Mouse (Mus musculus) forebrain, embryonic 14.5 days (tissue): ENCODE data around the gene Macc1. TPM values are rescaled to one million over a fixed set of nuclear protein-coding genes. Genes with fewer than 3 reads are reported as not detected.

Experiments
- ATAC-seq: fragments of 200-750 bp; cut with Nextera tagmentation; 2 replicates; pipeline ENCODE4 v1.8.0; 2017; ENCODE audit warnings: mild to moderate bottlenecking, moderate library complexity
- DNase-seq: peaks from one replicate; pipeline ENCODE4 v3.0.0-alpha.2; 2015; ENCODE audit warnings: low spot score
- H3K27ac ChIP-seq: fragments of 300-500 bp; sonication (generic); 2 replicates; pipeline ENCODE4 v1.5.1; 2014; ENCODE audit warnings: low read depth, mild to moderate bottlenecking, control low read depth, low read length, moderate library complexity
- H3K27me3 ChIP-seq: fragments of 300-500 bp; sonication (generic); replicated peaks from 2 replicates; pipeline ENCODE4 v1.6.1; 2014; ENCODE audit warnings: low read length, control low read depth, mixed read lengths; ENCODE audit not compliant: control insufficient read depth, insufficient read depth
- H3K36me3 ChIP-seq: fragments of 300-500 bp; sonication (generic); 2 replicates; pipeline ENCODE4 v1.6.1; 2014; ENCODE audit warnings: low read length, control low read depth; ENCODE audit not compliant: control insufficient read depth, insufficient read depth
- H3K4me1 ChIP-seq: fragments of 300-500 bp; sonication (generic); 2 replicates; pipeline ENCODE4 v1.6.1; 2014; ENCODE audit warnings: antibody characterized with exemption, low read length, control low read depth; ENCODE audit not compliant: control insufficient read depth, insufficient read depth
- H3K4me2 ChIP-seq: fragments of 300-500 bp; sonication (generic); 2 replicates; pipeline ENCODE4 v1.6.1; 2014; ENCODE audit warnings: mild to moderate bottlenecking, control low read depth, low read length
- H3K4me3 ChIP-seq: fragments of 300-500 bp; sonication (generic); 2 replicates; pipeline ENCODE4 v1.5.1; 2014; ENCODE audit warnings: low read depth, low read length, control low read depth
- H3K9ac ChIP-seq: fragments of 300-500 bp; sonication (generic); 2 replicates; pipeline ENCODE4 v1.6.1; 2014; ENCODE audit warnings: mild to moderate bottlenecking, low read length, control low read depth, moderate library complexity
- H3K9me3 ChIP-seq: fragments of 300-500 bp; sonication (generic); replicated peaks from 2 replicates; pipeline ENCODE4 v1.6.1; 2016; ENCODE audit warnings: low read length, control low read depth, mixed read lengths; ENCODE audit not compliant: control insufficient read depth
- whole genome bisulfite sequencing: fragments of 180-500 bp; shearing (Covaris S2); extraction: QIAGEN DNeasy Blood & Tissue Kit; methylation state at CpG from one replicate; pipeline ENCODE4 v1.1.7; 2014; 5-methylcytosine and 5-hydroxymethylcytosine counted together
- polyA plus RNA-seq: library from polyadenylated mRNA; unstranded; fragments of >200 nt; fragmentation: Nextera tagmentation; extraction: Ambion mirVana; gene quantifications from 2 replicates; pipeline ENCODE4 v1.2.1, GENCODE M21; 2014

Macc1 gene
- polyA plus RNA-seq, 1 experiment from 2014 or later: not detected

GRCm38 (mm10) chr12:119402273-119402672 is 88.2 kb downstream of the Macc1 start:
- Histone ChIP-seq H3K27me3 (no peaks in the 10 kb centered on the region), H3K4me3 (no peak overlapping the region), H3K9ac (no peak overlapping the region), H3K36me3 (no peaks in the 10 kb centered on the region), H3K4me2 (no peak overlapping the region), H3K4me1 (no peaks in the 10 kb centered on the region), H3K27ac (no peak overlapping the region), H3K9me3 (no peaks in the 10 kb centered on the region)
- DNase-seq (no peak), ATAC-seq (no peak)
- WGBS: 100% methylated on average over 1 of the region's 1 CpGs

GRCm38 (mm10) chr12:119402796-119403195 is 88.7 kb downstream of the Macc1 start:
- Histone ChIP-seq H3K27ac (no peak overlapping the region), H3K9me3 (no peaks in the 10 kb centered on the region), H3K36me3 (no peaks in the 10 kb centered on the region), H3K4me2 (no peak overlapping the region), H3K4me1 (no peaks in the 10 kb centered on the region), H3K4me3 (no peak overlapping the region), H3K9ac (no peak overlapping the region), H3K27me3 (no peaks in the 10 kb centered on the region)
- 30% methylated on average over 3 of the region's 3 CpGs for WGBS
- ATAC-seq (no peak), DNase-seq (no peak)

- H3K4me3 ChIP-seq: no peak overlapping the region
- H3K27ac ChIP-seq: no peak overlapping the region
- no peaks in the 10 kb centered on the region for H3K27me3 ChIP-seq
- no peak for DNase-seq
- no peak overlapping the region for H3K4me2 ChIP-seq
- ATAC-seq: no peak
- no peaks in the 10 kb centered on the region for H3K4me1 ChIP-seq
- H3K9ac ChIP-seq: no peak overlapping the region
- no peaks in the 10 kb centered on the region for H3K9me3 ChIP-seq
- WGBS: 75% methylated on average over 1 of the region's 1 CpGs
- no peaks in the 10 kb centered on the region for H3K36me3 ChIP-seq
Observed at GRCm38 (mm10) chr12:119404810-119405209, 90.7 kb downstream of the Macc1 start.

- ATAC-seq (no peak), DNase-seq (no peak)
- no peak overlapping the region for H3K9ac ChIP-seq
- no peaks in the 10 kb centered on the region for H3K9me3 ChIP-seq
- no peaks in the 10 kb centered on the region for H3K4me1 ChIP-seq
- no peak overlapping the region for H3K4me2 ChIP-seq
- no peaks in the 10 kb centered on the region for H3K36me3 ChIP-seq
- H3K4me3 ChIP-seq: no peak overlapping the region
- H3K27ac ChIP-seq: no peak overlapping the region
- H3K27me3 ChIP-seq: no peaks in the 10 kb centered on the region
Observed at GRCm38 (mm10) chr12:119410522-119410921, 96.5 kb downstream of the Macc1 start.

- no peak overlapping the region for H3K4me3 ChIP-seq
- no peak overlapping the region for H3K9ac ChIP-seq
- DNase-seq (no peak), ATAC-seq (no peak)
- no peaks in the 10 kb centered on the region for H3K27me3 ChIP-seq
- no peak overlapping the region for H3K27ac ChIP-seq
- no peaks in the 10 kb centered on the region for H3K36me3 ChIP-seq
- no peaks in the 10 kb centered on the region for H3K9me3 ChIP-seq
- H3K4me2 ChIP-seq: no peak overlapping the region
- 82% methylated on average over 2 of the region's 2 CpGs for WGBS
- no peaks in the 10 kb centered on the region for H3K4me1 ChIP-seq
Observed at GRCm38 (mm10) chr12:119410956-119411355, 96.9 kb downstream of the Macc1 start.

- DNase-seq (no peak), ATAC-seq (no peak)
- H3K4me3 ChIP-seq: no peak overlapping the region
- H3K27ac ChIP-seq: no peak overlapping the region
- H3K9me3 ChIP-seq: no peaks in the 10 kb centered on the region
- no peaks in the 10 kb centered on the region for H3K4me1 ChIP-seq
- no peak overlapping the region for H3K9ac ChIP-seq
- H3K36me3 ChIP-seq: no peaks in the 10 kb centered on the region
- WGBS: 92% methylated on average over 2 of the region's 2 CpGs
- no peak overlapping the region for H3K4me2 ChIP-seq
- H3K27me3 ChIP-seq: no peaks in the 10 kb centered on the region
Observed at GRCm38 (mm10) chr12:119411982-119412381, 97.9 kb downstream of the Macc1 start.

- ATAC-seq (no peak), DNase-seq (no peak)
- H3K9ac ChIP-seq: no peak overlapping the region
- no peak overlapping the region for H3K27ac ChIP-seq
- no peaks in the 10 kb centered on the region for H3K27me3 ChIP-seq
- H3K36me3 ChIP-seq: no peaks in the 10 kb centered on the region
- WGBS: 90% methylated on average over 2 of the region's 2 CpGs
- no peak overlapping the region for H3K4me3 ChIP-seq
- H3K4me2 ChIP-seq: no peak overlapping the region
- no peaks in the 10 kb centered on the region for H3K9me3 ChIP-seq
- no peaks in the 10 kb centered on the region for H3K4me1 ChIP-seq
Observed at GRCm38 (mm10) chr12:119415900-119416299, 101.8 kb downstream of the Macc1 start.

GRCm38 (mm10) chr12:119425749-119426148 is 111.7 kb downstream of the Macc1 start:
- H3K27me3 ChIP-seq: no peaks in the 10 kb centered on the region
- H3K4me3 ChIP-seq: no peak overlapping the region
- no peaks in the 10 kb centered on the region for H3K4me1 ChIP-seq
- WGBS: 87% methylated on average over 2 of the region's 2 CpGs
- ATAC-seq (no peak), DNase-seq (no peak)
- H3K27ac ChIP-seq: no peak overlapping the region
- no peak overlapping the region for H3K9ac ChIP-seq
- no peaks in the 10 kb centered on the region for H3K36me3 ChIP-seq
- no peaks in the 10 kb centered on the region for H3K9me3 ChIP-seq
- H3K4me2 ChIP-seq: no peak overlapping the region

GRCm38 (mm10) chr12:119426182-119426886 is 112.3 kb downstream of the Macc1 start:
- H3K9me3 ChIP-seq: no peaks in the 10 kb centered on the region
- WGBS: 100% methylated on average over 2 of the region's 2 CpGs
- no peaks in the 10 kb centered on the region for H3K36me3 ChIP-seq
- H3K27ac ChIP-seq: no peak overlapping the region
- H3K27me3 ChIP-seq: no peaks in the 10 kb centered on the region
- no peak overlapping the region for H3K4me2 ChIP-seq
- H3K4me1 ChIP-seq: no peaks in the 10 kb centered on the region
- H3K4me3 ChIP-seq: no peak overlapping the region
- ATAC-seq (no peak), DNase-seq (no peak)
- H3K9ac ChIP-seq: no peak overlapping the region
